Mouse (Mus musculus) macrophage (primary cell): ENCODE measurements around the gene Plpp7. TPM values are rescaled to one million over a fixed set of nuclear protein-coding genes. Genes with fewer than 3 reads are reported as not detected.

Source experiments
- H3K27ac ChIP-seq: fragments of 350-480 bp; formaldehyde crosslinking; 2 replicates; pipeline ENCODE4 v1.9.0; 2021
- H3K36me3 ChIP-seq: fragments of 350-480 bp; formaldehyde crosslinking; 2 replicates; pipeline ENCODE4 v1.9.0; 2021; ENCODE audit errors: inconsistent target
- H3K4me3 ChIP-seq: fragments of 350-480 bp; formaldehyde crosslinking; 2 replicates; pipeline ENCODE4 v1.9.0; 2021; ENCODE audit errors: inconsistent target
- H3K79me2 ChIP-seq: fragments of 350-480 bp; formaldehyde crosslinking; 2 replicates; pipeline ENCODE4 v1.9.0; 2021; ENCODE audit errors: inconsistent target
- WGBS: methylation state at CpG from one replicate; pipeline ENCODE4 v1.1.7; 2026; ENCODE audit warnings: inconsistent platforms; ENCODE audit not compliant: missing documents; 5-methylcytosine and 5-hydroxymethylcytosine counted together
- polyA plus RNA-seq: library from polyadenylated mRNA; stranded (reverse); fragments of 250-400 nt; gene quantifications from 3 replicates; pipeline ENCODE4 v1.2.4, GENCODE M21; 2018; ENCODE audit warnings: inconsistent platforms

Gene Plpp7
- polyA plus RNA-seq, 1 experiment from 2014 or later = 0.75 TPM

- no peaks in the 10 kb centered on the region for H3K36me3 ChIP-seq
- H3K27ac ChIP-seq = no peak overlapping the region
- no peaks in the 10 kb centered on the region for H3K79me2 ChIP-seq
- no peak overlapping the region for H3K4me3 ChIP-seq
- WGBS = 34% methylated on average over 6 of the region's 6 CpGs
These were observed 35.1 kb downstream of the Plpp7 start for GRCm38 (mm10) chr2:32130435-32130834.

GRCm38 (mm10) chr2:32131205-32131834 is 36.0 kb downstream of the Plpp7 start:
- Histone ChIP-seq H3K79me2 (no peaks in the 10 kb centered on the region), H3K27ac (no peak overlapping the region), H3K36me3 (no peaks in the 10 kb centered on the region), H3K4me3 (no peak overlapping the region)
- 94% methylated on average over 9 of the region's 9 CpGs for WGBS

GRCm38 (mm10) chr2:32131866-32132566 is 36.7 kb downstream of the Plpp7 start:
- no peaks in the 10 kb centered on the region for H3K79me2 ChIP-seq
- no peak overlapping the region for H3K27ac ChIP-seq
- WGBS = 94% methylated on average over 6 of the region's 6 CpGs
- H3K4me3 ChIP-seq = no peak overlapping the region
- no peaks in the 10 kb centered on the region for H3K36me3 ChIP-seq

GRCm38 (mm10) chr2:32132567-32132992 is 37.3 kb downstream of the Plpp7 start:
- H3K4me3 ChIP-seq = no peak overlapping the region
- no peaks in the 10 kb centered on the region for H3K79me2 ChIP-seq
- H3K27ac ChIP-seq = no peak overlapping the region
- H3K36me3 ChIP-seq = no peaks in the 10 kb centered on the region
- 24% methylated on average over 10 of the region's 12 CpGs for WGBS

- Histone ChIP-seq H3K79me2 (no peaks in the 10 kb centered on the region), H3K36me3 (no peaks in the 10 kb centered on the region), H3K27ac (no peak overlapping the region), H3K4me3 (no peak overlapping the region)
- WGBS = 3% methylated on average over 2 of the region's 2 CpGs
These were observed 38.7 kb downstream of the Plpp7 start for GRCm38 (mm10) chr2:32134039-32134438.

- Histone ChIP-seq H3K4me3 (peak overlapping the region; percentile 61), H3K79me2 (no peaks in the 10 kb centered on the region), H3K36me3 (no peaks in the 10 kb centered on the region), H3K27ac (peak overlapping the region; percentile 83)
- 0% methylated on average over 38 of the region's 40 CpGs for WGBS
These were observed 42.4 kb downstream of the Plpp7 start for GRCm38 (mm10) chr2:32137667-32138266.

- 98% methylated on average over 5 of the region's 5 CpGs for WGBS
- no peaks in the 10 kb centered on the region for H3K79me2 ChIP-seq
- no peak overlapping the region for H3K4me3 ChIP-seq
- H3K36me3 ChIP-seq = no peaks in the 10 kb centered on the region
- no peak overlapping the region for H3K27ac ChIP-seq
These were observed 44.0 kb downstream of the Plpp7 start for GRCm38 (mm10) chr2:32139377-32139776.

- Histone ChIP-seq H3K27ac (no peak overlapping the region), H3K36me3 (no peaks in the 10 kb centered on the region), H3K79me2 (no peaks in the 10 kb centered on the region), H3K4me3 (no peak overlapping the region)
- 84% methylated on average over 4 of the region's 4 CpGs for WGBS
These were observed 45.2 kb downstream of the Plpp7 start for GRCm38 (mm10) chr2:32140498-32140934.

- WGBS = 65% methylated on average over 6 of the region's 6 CpGs
- H3K27ac ChIP-seq = no peak overlapping the region
- H3K79me2 ChIP-seq = no peaks in the 10 kb centered on the region
- H3K36me3 ChIP-seq = no peaks in the 10 kb centered on the region
- no peak overlapping the region for H3K4me3 ChIP-seq
These were observed 46.3 kb downstream of the Plpp7 start for GRCm38 (mm10) chr2:32141602-32142001.

GRCm38 (mm10) chr2:32142368-32142767 is 47.0 kb downstream of the Plpp7 start:
- 78% methylated on average over 6 of the region's 6 CpGs for WGBS

GRCm38 (mm10) chr2:32144633-32145032 is 49.3 kb downstream of the Plpp7 start:
- Histone ChIP-seq H3K27ac (no peak overlapping the region), H3K79me2 (no peaks in the 10 kb centered on the region), H3K36me3 (no peaks in the 10 kb centered on the region), H3K4me3 (no peak overlapping the region)
- 66% methylated on average over 5 of the region's 5 CpGs for WGBS

More at GRCm38 (mm10) chr2:32142368-32142767, 47.0 kb downstream of the Plpp7 start:
- H3K27ac ChIP-seq = no peak overlapping the region
- H3K36me3 ChIP-seq = no peaks in the 10 kb centered on the region
- no peak overlapping the region for H3K4me3 ChIP-seq
- H3K79me2 ChIP-seq = no peaks in the 10 kb centered on the region

GRCm38 (mm10) chr2:32146617-32147162 is 51.4 kb downstream of the Plpp7 start:
- no peaks in the 10 kb centered on the region for H3K36me3 ChIP-seq
- 72% methylated on average over 5 of the region's 5 CpGs for WGBS
- no peak overlapping the region for H3K4me3 ChIP-seq
- peaks cover 3% of the 10 kb centered on the region for H3K79me2 ChIP-seq
- no peak overlapping the region for H3K27ac ChIP-seq

GRCm38 (mm10) chr2:32150135-32150534 is 54.8 kb downstream of the Plpp7 start:
- WGBS = 83% methylated on average over 1 of the region's 1 CpGs
- Histone ChIP-seq H3K79me2 (peaks cover 37% of the 10 kb centered on the region), H3K36me3 (no peaks in the 10 kb centered on the region), H3K4me3 (no peak overlapping the region), H3K27ac (no peak overlapping the region)

- no peak overlapping the region for H3K27ac ChIP-seq
- H3K4me3 ChIP-seq = no peak overlapping the region; the same call in 1 of the 2 replicates
- peaks cover 41% of the 10 kb centered on the region for H3K79me2 ChIP-seq
- no peaks in the 10 kb centered on the region for H3K36me3 ChIP-seq
- WGBS = 13% methylated on average over 7 of the region's 7 CpGs
These were observed 55.2 kb downstream of the Plpp7 start for GRCm38 (mm10) chr2:32150562-32150923.
